Mouse (Mus musculus): ENCODE data around the gene Ctcf. TPM values are rescaled to one million over a fixed set of nuclear protein-coding genes. Genes with fewer than 3 reads are reported as not detected.

The Ctcf gene
- polyA plus RNA-seq, 1 experiment from 2014 or later: 81.3 TPM

DNA sequence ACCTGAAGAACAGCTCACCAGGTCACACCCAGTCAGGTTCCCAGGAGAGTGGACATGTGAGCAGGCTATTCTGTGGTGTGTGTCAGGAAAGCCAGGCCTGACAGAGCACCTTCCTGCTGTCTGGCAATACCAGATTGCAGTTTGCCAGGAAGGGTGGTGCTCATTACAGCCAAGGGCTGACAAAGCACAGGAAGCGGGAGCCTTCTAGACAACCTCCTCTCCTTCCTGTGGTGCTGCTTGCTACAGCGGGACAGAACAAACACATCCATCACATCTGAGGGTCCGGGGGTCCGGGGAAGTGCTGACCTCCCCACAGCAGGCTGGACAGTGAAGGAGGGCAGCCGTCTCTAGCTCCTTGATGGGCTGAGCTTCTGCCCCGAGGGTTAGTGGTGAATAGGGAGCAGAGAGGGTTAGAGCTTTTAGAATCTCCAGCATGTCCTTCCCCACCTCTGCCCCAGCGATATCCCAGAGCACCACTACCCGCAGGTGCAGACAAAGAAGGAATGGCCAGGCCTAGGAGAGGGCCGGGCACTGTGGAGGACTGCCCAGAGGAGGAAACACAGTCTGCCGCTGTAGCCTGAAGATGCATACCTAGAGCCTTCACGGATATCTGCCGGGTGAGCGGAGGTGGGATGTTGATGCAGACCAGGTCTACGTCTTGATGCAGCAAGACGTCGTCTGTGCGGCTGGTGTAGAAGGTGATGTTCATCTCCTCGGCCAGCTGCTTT is 91.2 kb downstream of the Ctcf start:
- H3K9ac ChIP-seq (replicated peaks; ENCODE audit: low read depth, low read length): no peak overlapping the region
- no peak overlapping the region for H3K4me2 ChIP-seq (ENCODE audit: low read depth, low read length)
- 92% methylated on average over 18 of the region's 18 CpGs for WGBS
- no peak overlapping the region for H3K27ac ChIP-seq (ENCODE audit: low read depth, low read length)
- H3K4me3 ChIP-seq (ENCODE audit: low read depth, low read length): no peak overlapping the region
- no peak for ATAC-seq (ENCODE audit: low read depth)
- H3K36me3 ChIP-seq (ENCODE audit: control insufficient read depth, insufficient read depth, low read length): peaks cover 35% of the 10 kb centered on the region
- no peaks in the 10 kb centered on the region for H3K27me3 ChIP-seq (ENCODE audit: control insufficient read depth, insufficient read depth, low read length)
- H3K9me3 ChIP-seq (ENCODE audit: control insufficient read depth, low read length): no peaks in the 10 kb centered on the region
- H3K4me1 ChIP-seq (ENCODE audit: control insufficient read depth, insufficient read depth, low read length): no peaks in the 10 kb centered on the region

DNA sequence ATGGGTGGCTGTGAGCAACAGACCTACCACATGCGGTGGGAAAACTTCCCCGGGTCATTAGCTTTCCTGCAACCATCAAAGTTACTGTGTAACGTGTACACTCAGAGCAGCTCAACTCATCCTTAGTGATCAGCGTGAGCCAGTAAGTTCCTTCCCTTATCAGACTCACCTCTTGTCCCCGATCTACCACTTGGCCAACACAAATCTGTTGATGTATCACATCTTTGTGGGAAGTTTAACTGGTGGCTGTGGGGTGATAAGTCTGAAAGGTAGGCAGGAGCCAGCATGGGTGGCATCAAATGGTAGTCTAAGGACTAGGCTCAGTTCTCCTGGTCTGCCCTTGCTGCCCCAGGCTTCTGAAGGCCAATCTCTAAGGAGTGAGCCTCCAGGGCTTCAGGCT is 95.8 kb downstream of the Ctcf start:
- Histone ChIP-seq H3K9ac (replicated peaks; ENCODE audit: low read depth, low read length) (no peak overlapping the region), H3K36me3 (ENCODE audit: control insufficient read depth, insufficient read depth, low read length) (peaks cover 11% of the 10 kb centered on the region), H3K4me3 (ENCODE audit: low read depth, low read length) (no peak overlapping the region), H3K4me2 (ENCODE audit: low read depth, low read length) (no peak overlapping the region), H3K27ac (ENCODE audit: low read depth, low read length) (no peak overlapping the region), H3K27me3 (ENCODE audit: control insufficient read depth, insufficient read depth, low read length) (no peaks in the 10 kb centered on the region), H3K9me3 (ENCODE audit: control insufficient read depth, low read length) (no peaks in the 10 kb centered on the region), H3K4me1 (ENCODE audit: control insufficient read depth, insufficient read depth, low read length) (no peaks in the 10 kb centered on the region)
- WGBS: 92% methylated on average over 5 of the region's 5 CpGs
- no peak for ATAC-seq (ENCODE audit: low read depth)

MicroRNAs within 50 kb of the gene (microRNA counts, 519-probe panel; counts per million panel counts)
- not detected for microRNA mmu-miR-1966

Small RNAs within 50 kb of the gene (microRNA-seq; reads per million reads assigned to microRNA genes)
- not detected for gene Mir1966

Other genes starting within 250 kb of the Ctcf start
- not detected in 2 replicates for gene Kctd19, start 223.1 kb upstream of the Ctcf start, polyA plus RNA-seq (2014; fragmentation: Nextera tagmentation; extraction: Ambion mirVana)
- gene Lrrc36, start 223.0 kb upstream of the Ctcf start, polyA plus RNA-seq (2014; fragmentation: Nextera tagmentation; extraction: Ambion mirVana): 0.16 and 0.43 TPM in 2 replicates
- gene Tppp3, start 165.0 kb upstream of the Ctcf start, polyA plus RNA-seq (2014; fragmentation: Nextera tagmentation; extraction: Ambion mirVana): 189 and 259 TPM in 2 replicates
- gene Zdhhc1, start 139.7 kb upstream of the Ctcf start, polyA plus RNA-seq (2014; fragmentation: Nextera tagmentation; extraction: Ambion mirVana): 27.9 and 32.5 TPM in 2 replicates
- gene Hsd11b2, start 117.8 kb upstream of the Ctcf start, polyA plus RNA-seq (2014; fragmentation: Nextera tagmentation; extraction: Ambion mirVana): 0.94 and 1.2 TPM in 2 replicates
- gene Atp6v0d1, start 70.5 kb upstream of the Ctcf start, polyA plus RNA-seq (2014; fragmentation: Nextera tagmentation; extraction: Ambion mirVana): 235 and 254 TPM in 2 replicates
- gene Ripor1, start 31.3 kb upstream of the Ctcf start, polyA plus RNA-seq (2014; fragmentation: Nextera tagmentation; extraction: Ambion mirVana): 25.8 and 29.6 TPM in 2 replicates
- gene Agrp, start 825 bp downstream of the Ctcf start, polyA plus RNA-seq (2014; fragmentation: Nextera tagmentation; extraction: Ambion mirVana): 0.71 and 1.3 TPM in 2 replicates
- gene Carmil2, start 49.7 kb downstream of the Ctcf start, polyA plus RNA-seq (2014; fragmentation: Nextera tagmentation; extraction: Ambion mirVana): 21.7 and 22.3 TPM in 2 replicates
- gene Acd, start 64.5 kb downstream of the Ctcf start, polyA plus RNA-seq (2014; fragmentation: Nextera tagmentation; extraction: Ambion mirVana): 79.5 and 83.9 TPM in 2 replicates
- 48.1 and 60.6 TPM in 2 replicates for gene Pard6a, start 64.6 kb downstream of the Ctcf start, polyA plus RNA-seq (2014; fragmentation: Nextera tagmentation; extraction: Ambion mirVana)
- gene 4933405L10Rik, start 71.1 kb downstream of the Ctcf start, polyA plus RNA-seq (2014; fragmentation: Nextera tagmentation; extraction: Ambion mirVana): 0.30 and 0.42 TPM in 2 replicates
- 9.5 and 11.6 TPM in 2 replicates for gene Enkd1, start 71.6 kb downstream of the Ctcf start, polyA plus RNA-seq (2014; fragmentation: Nextera tagmentation; extraction: Ambion mirVana)
- 52.9 and 67.9 TPM in 2 replicates for gene Gfod2, start 122.1 kb downstream of the Ctcf start, polyA plus RNA-seq (2014; fragmentation: Nextera tagmentation; extraction: Ambion mirVana)
- 13.6 and 14.7 TPM in 2 replicates for gene Ranbp10, start 190.8 kb downstream of the Ctcf start, polyA plus RNA-seq (2014; fragmentation: Nextera tagmentation; extraction: Ambion mirVana)
- gene Tsnaxip1, start 191.2 kb downstream of the Ctcf start, polyA plus RNA-seq (2014; fragmentation: Nextera tagmentation; extraction: Ambion mirVana): 0.26 and 0.28 TPM in 2 replicates
- 49.6 and 51.4 TPM in 2 replicates for gene Cenpt, start 216.7 kb downstream of the Ctcf start, polyA plus RNA-seq (2014; fragmentation: Nextera tagmentation; extraction: Ambion mirVana)
- 44.1 and 54.1 TPM in 2 replicates for gene Thap11, start 218.6 kb downstream of the Ctcf start, polyA plus RNA-seq (2014; fragmentation: Nextera tagmentation; extraction: Ambion mirVana)
- gene Nutf2, start 224.0 kb downstream of the Ctcf start, polyA plus RNA-seq (2014; fragmentation: Nextera tagmentation; extraction: Ambion mirVana): 141 and 176 TPM in 2 replicates
- 38.3 and 44.9 TPM in 2 replicates for gene Edc4, start 244.3 kb downstream of the Ctcf start, polyA plus RNA-seq (2014; fragmentation: Nextera tagmentation; extraction: Ambion mirVana)

All from neural tube, embryonic 14.5 days (tissue).